Mouse (Mus musculus): ENCODE measurements at regions not wholly inside any gene's neighbourhood (a gene's known extent, or its start where the extent isn't known, plus 50 kb on each side); places are given as distances from the start of the nearest gene placed in this dataset.

GRCm38 (mm10) chr7:66490073-66490472, 62.8 kb upstream of the Aldh1a3 start:
- 0 out of 2 replicates have a peak, but pooled peaks cover 4% of the 10 kb centered on the region for H3K9me3 ChIP-seq (replicated peaks; ENCODE audit: control insufficient read depth, low read length)
- no peak for TF ChIP-seq CTCF (IDR thresholded peaks at IDR 0.05; ENCODE audit: low read depth)
- no peak for TF ChIP-seq EP300 (IDR thresholded peaks at IDR 0.05; ENCODE audit: low read depth)
- H3K27me3 ChIP-seq (ENCODE audit: control insufficient read depth, insufficient read depth, low read length): no peaks in the 10 kb centered on the region
- H3K4me1 ChIP-seq (ENCODE audit: control insufficient read depth, insufficient read depth): no peaks in the 10 kb centered on the region
- no peak overlapping the region for H3K4me3 ChIP-seq (ENCODE audit: low read depth, low read length)
- H3K9ac ChIP-seq (replicated peaks; ENCODE audit: low read depth, low read length): no peak overlapping the region
- no peak for DNase-seq (ENCODE audit: low spot score)
- WGBS: 60% methylated on average over 1 of the region's 1 CpGs
- no peak overlapping the region for H3K4me2 ChIP-seq (ENCODE audit: low read depth, low read length)
- no peak for ATAC-seq (ENCODE audit: insufficient read depth, low read depth)
- H3K36me3 ChIP-seq (replicated peaks; ENCODE audit: control insufficient read depth, insufficient read depth, low read length): no peaks in the 10 kb centered on the region
- no peak overlapping the region for H3K27ac ChIP-seq (ENCODE audit: low read depth)

- H3K9me3 ChIP-seq (replicated peaks; ENCODE audit: control insufficient read depth, low read length): 0 out of 2 replicates have a peak, but pooled peaks cover 4% of the 10 kb centered on the region
- H3K4me3 ChIP-seq (ENCODE audit: low read depth, low read length): no peak overlapping the region
- no peak overlapping the region for H3K27ac ChIP-seq (ENCODE audit: low read depth)
- TF ChIP-seq EP300 (IDR thresholded peaks at IDR 0.05; ENCODE audit: low read depth) (no peak), CTCF (IDR thresholded peaks at IDR 0.05; ENCODE audit: low read depth) (no peak)
- H3K9ac ChIP-seq (replicated peaks; ENCODE audit: low read depth, low read length): no peak overlapping the region
- H3K4me2 ChIP-seq (ENCODE audit: low read depth, low read length): no peak overlapping the region
- no peaks in the 10 kb centered on the region for H3K36me3 ChIP-seq (replicated peaks; ENCODE audit: control insufficient read depth, insufficient read depth, low read length)
- ATAC-seq (ENCODE audit: insufficient read depth, low read depth): no peak
- H3K4me1 ChIP-seq (ENCODE audit: control insufficient read depth, insufficient read depth): no peaks in the 10 kb centered on the region
- H3K27me3 ChIP-seq (ENCODE audit: control insufficient read depth, insufficient read depth, low read length): no peaks in the 10 kb centered on the region
- no peak for DNase-seq (ENCODE audit: low spot score)
These were observed 60.4 kb upstream of the Aldh1a3 start for GRCm38 (mm10) chr7:66487751-66488150.

- Histone ChIP-seq H3K9me3 (replicated peaks; ENCODE audit: control insufficient read depth, low read length) (no peaks in the 10 kb centered on the region), H3K27ac (ENCODE audit: low read depth) (no peak overlapping the region), H3K36me3 (replicated peaks; ENCODE audit: control insufficient read depth, insufficient read depth, low read length) (no peaks in the 10 kb centered on the region), H3K4me2 (ENCODE audit: low read depth, low read length) (no peak overlapping the region), H3K4me3 (ENCODE audit: low read depth, low read length) (no peak overlapping the region), H3K27me3 (ENCODE audit: control insufficient read depth, insufficient read depth, low read length) (no peaks in the 10 kb centered on the region), H3K9ac (replicated peaks; ENCODE audit: low read depth, low read length) (no peak overlapping the region), H3K4me1 (ENCODE audit: control insufficient read depth, insufficient read depth) (no peaks in the 10 kb centered on the region)
- ATAC-seq (ENCODE audit: insufficient read depth, low read depth): no peak
- 55% methylated on average over 4 of the region's 4 CpGs for WGBS
- TF ChIP-seq EP300 (IDR thresholded peaks at IDR 0.05; ENCODE audit: low read depth): no peak
- no peak for TF ChIP-seq CTCF (IDR thresholded peaks at IDR 0.05; ENCODE audit: low read depth)
- DNase-seq (ENCODE audit: low spot score): no peak
These were observed 53.1 kb upstream of the Aldh1a3 start for GRCm38 (mm10) chr7:66480446-66480845.

- WGBS: 84% methylated on average over 4 of the region's 4 CpGs
- Histone ChIP-seq H3K27me3 (ENCODE audit: control insufficient read depth, insufficient read depth, low read length) (no peaks in the 10 kb centered on the region), H3K9ac (replicated peaks; ENCODE audit: low read depth, low read length) (no peak overlapping the region), H3K9me3 (replicated peaks; ENCODE audit: control insufficient read depth, low read length) (no peaks in the 10 kb centered on the region), H3K4me1 (ENCODE audit: control insufficient read depth, insufficient read depth) (no peaks in the 10 kb centered on the region), H3K4me3 (ENCODE audit: low read depth, low read length) (no peak overlapping the region), H3K27ac (ENCODE audit: low read depth) (no peak overlapping the region), H3K36me3 (replicated peaks; ENCODE audit: control insufficient read depth, insufficient read depth, low read length) (no peaks in the 10 kb centered on the region), H3K4me2 (ENCODE audit: low read depth, low read length) (no peak overlapping the region)
- TF ChIP-seq EP300 (IDR thresholded peaks at IDR 0.05; ENCODE audit: low read depth): no peak
- TF ChIP-seq CTCF (IDR thresholded peaks at IDR 0.05; ENCODE audit: low read depth): no peak
- ATAC-seq (ENCODE audit: insufficient read depth, low read depth) (no peak), DNase-seq (ENCODE audit: low spot score) (no peak)
These were observed 52.0 kb upstream of the Aldh1a3 start for GRCm38 (mm10) chr7:66479321-66479720.

GRCm38 (mm10) chr7:66478106-66478505, 50.8 kb upstream of the Aldh1a3 start:
- Histone ChIP-seq H3K9me3 (replicated peaks; ENCODE audit: control insufficient read depth, low read length) (no peaks in the 10 kb centered on the region), H3K9ac (replicated peaks; ENCODE audit: low read depth, low read length) (no peak overlapping the region), H3K4me1 (ENCODE audit: control insufficient read depth, insufficient read depth) (no peaks in the 10 kb centered on the region), H3K27me3 (ENCODE audit: control insufficient read depth, insufficient read depth, low read length) (no peaks in the 10 kb centered on the region), H3K4me2 (ENCODE audit: low read depth, low read length) (peak overlapping the region; percentile 35; the same call in 1 of the 2 replicates), H3K27ac (ENCODE audit: low read depth) (no peak overlapping the region), H3K4me3 (ENCODE audit: low read depth, low read length) (no peak overlapping the region), H3K36me3 (replicated peaks; ENCODE audit: control insufficient read depth, insufficient read depth, low read length) (no peaks in the 10 kb centered on the region)
- ATAC-seq (ENCODE audit: insufficient read depth, low read depth) (no peak), DNase-seq (ENCODE audit: low spot score) (no peak)
- WGBS: 77% methylated on average over 7 of the region's 7 CpGs
- TF ChIP-seq EP300 (IDR thresholded peaks at IDR 0.05; ENCODE audit: low read depth) (no peak), CTCF (IDR thresholded peaks at IDR 0.05; ENCODE audit: low read depth) (no peak)

- Histone ChIP-seq H3K4me1 (ENCODE audit: control insufficient read depth, insufficient read depth) (no peaks in the 10 kb centered on the region), H3K4me3 (ENCODE audit: low read depth, low read length) (no peak overlapping the region), H3K9ac (replicated peaks; ENCODE audit: low read depth, low read length) (no peak overlapping the region), H3K4me2 (ENCODE audit: low read depth, low read length) (peak overlapping the region; percentile 35; the same call in 1 of the 2 replicates), H3K9me3 (replicated peaks; ENCODE audit: control insufficient read depth, low read length) (no peaks in the 10 kb centered on the region), H3K36me3 (replicated peaks; ENCODE audit: control insufficient read depth, insufficient read depth, low read length) (no peaks in the 10 kb centered on the region), H3K27me3 (ENCODE audit: control insufficient read depth, insufficient read depth, low read length) (no peaks in the 10 kb centered on the region), H3K27ac (ENCODE audit: low read depth) (no peak overlapping the region)
- TF ChIP-seq EP300 (IDR thresholded peaks at IDR 0.05; ENCODE audit: low read depth): no peak
- TF ChIP-seq CTCF (IDR thresholded peaks at IDR 0.05; ENCODE audit: low read depth): no peak
- DNase-seq (ENCODE audit: low spot score) (peak; percentile 21), ATAC-seq (ENCODE audit: insufficient read depth, low read depth) (peak; percentile 60; the same call in 1 of the 2 replicates)
- WGBS: 39% methylated on average over 5 of the region's 5 CpGs
These were observed 50.2 kb upstream of the Aldh1a3 start for GRCm38 (mm10) chr7:66477475-66477874.

Measured in heart, postnatal 0 days (tissue).